Comparison of ENCODE assay signal across 15 mouse cellular contexts in genomic region chr1:130524744-130525143, GRCm38 (mm10).
"Had no signal": no experiment of that assay in that cellular context is flagged by ENCODE, and none has a peak within 500 bp of the region (broad histone marks: within the 10 kb centered on the region; RNA-seq: fewer than 3 reads in every experiment).

No protein-coding gene starts in this region.

- H3K9ac ChIP-seq: lung, embryonic 14.5 days; midbrain, embryonic 13.5 days; midbrain, embryonic 15.5 days; neural tube, embryonic 12.5 days had no signal

- H3K4me3 ChIP-seq: megakaryocyte, embryonic 14.5 days; midbrain, embryonic 13.5 days; midbrain, embryonic 15.5 days; neural tube, embryonic 12.5 days had no signal

- H3K9me3 ChIP-seq: megakaryocyte, embryonic 14.5 days; midbrain, embryonic 13.5 days; midbrain, embryonic 15.5 days; neural tube, embryonic 12.5 days had no signal

- H3K4me1 ChIP-seq: midbrain, embryonic 13.5 days; midbrain, embryonic 15.5 days; neural tube, embryonic 12.5 days had no signal

- H3K36me3 ChIP-seq: midbrain, embryonic 13.5 days; midbrain, embryonic 15.5 days; neural tube, embryonic 12.5 days had no signal

- H3K27ac ChIP-seq: macrophage; midbrain, embryonic 13.5 days; midbrain, embryonic 15.5 days; neural tube, embryonic 12.5 days had no signal

- H3K27me3 ChIP-seq: megakaryocyte, embryonic 14.5 days; midbrain, embryonic 13.5 days; midbrain, embryonic 15.5 days; neural tube, embryonic 12.5 days had no signal

- DNase-seq: lung, adult 18-20 months; lung, embryonic 14.5 days; lung, postnatal 10 days; lung, postnatal 36 days; right cerebral cortex, postnatal 14 days; spleen, adult 18-20 months; thymus, adult 18-20 months; thymus, postnatal 14 days; thymus, postnatal 36 days had no signal

- H3K4me2 ChIP-seq: lung, embryonic 14.5 days; midbrain, embryonic 11.5 days; midbrain, embryonic 13.5 days; midbrain, embryonic 15.5 days; neural tube, embryonic 12.5 days had no signal

- ATAC-seq: midbrain, embryonic 13.5 days; midbrain, embryonic 15.5 days had no signal
